Mouse (Mus musculus) embryonic fibroblast, embryonic 13.5 days (primary cell): ENCODE measurements around the gene Fadd. TPM values are rescaled to one million over a fixed set of nuclear protein-coding genes. Genes with fewer than 3 reads are reported as not detected.
A peak's percentile ranks its signal among the peaks of the same experiment; 100 is the strongest.

Experiments used
- H3K27ac ChIP-seq: 2 replicates; pipeline ENCODE4 v1.5.1; 2012; ENCODE audit warnings: low read length, control low read depth, inconsistent platforms; ENCODE audit not compliant: insufficient read depth
- H3K4me1 ChIP-seq: 2 replicates; pipeline ENCODE4 v1.6.1; 2011; ENCODE audit warnings: low read length; ENCODE audit not compliant: control insufficient read depth, insufficient read depth
- H3K4me3 ChIP-seq: 2 replicates; pipeline ENCODE4 v1.5.1; 2011; ENCODE audit warnings: mild to moderate bottlenecking, control low read depth, low read length; ENCODE audit not compliant: insufficient read depth
- CTCF ChIP-seq: IDR thresholded peaks from 2 replicates; pipeline ENCODE4 v1.5.1; 2011; ENCODE audit warnings: mild to moderate bottlenecking, control low read depth, low read length, moderate library complexity, borderline replicate concordance; ENCODE audit not compliant: insufficient read depth
- POLR2A ChIP-seq: IDR thresholded peaks from 2 replicates; pipeline ENCODE4 v1.6.1; 2011; ENCODE audit warnings: low read depth, mild to moderate bottlenecking, control low read depth, low read length, moderate library complexity
- polyA plus RNA-seq: library from polyadenylated mRNA; stranded (reverse); fragments of >200 nt; gene quantifications from 2 replicates; pipeline ENCODE4 v1.2.4, GENCODE M21; 2011; ENCODE audit warnings: low read depth; ENCODE audit not compliant: missing spikeins, insufficient read length

Gene Fadd
- polyA plus RNA-seq, 1 experiment = 8.1 TPM

- peak overlapping the region; percentile 58 for H3K27ac ChIP-seq
- H3K4me1 ChIP-seq = peaks cover 16% of the 10 kb centered on the region
- H3K4me3 ChIP-seq = no peak overlapping the region
- TF ChIP-seq POLR2A (no peak), CTCF (no peak)
These were observed 47.5 kb downstream of the Fadd start for GRCm38 (mm10) chr7:144534773-144535172.

- Histone ChIP-seq H3K4me1 (peaks cover 20% of the 10 kb centered on the region), H3K27ac (no peak overlapping the region), H3K4me3 (no peak overlapping the region)
- TF ChIP-seq POLR2A = no peak
- TF ChIP-seq CTCF = no peak
These were observed 50.5 kb downstream of the Fadd start for GRCm38 (mm10) chr7:144531585-144532378.

GRCm38 (mm10) chr7:144529851-144530250 lies 52.4 kb downstream of the Fadd start:
- peaks cover 10% of the 10 kb centered on the region for H3K4me1 ChIP-seq
- no peak overlapping the region for H3K27ac ChIP-seq
- TF ChIP-seq POLR2A (no peak), CTCF (no peak)
- no peak overlapping the region for H3K4me3 ChIP-seq

- Histone ChIP-seq H3K4me1 (peaks cover 10% of the 10 kb centered on the region), H3K4me3 (no peak overlapping the region), H3K27ac (peak overlapping the region; percentile 31)
- TF ChIP-seq POLR2A = no peak
- TF ChIP-seq CTCF = no peak
These were observed 54.5 kb downstream of the Fadd start for GRCm38 (mm10) chr7:144527723-144528221.

Other genes starting within 250 kb of the Fadd start
- gene Cttn, start 111.5 kb downstream of the Fadd start, polyA plus RNA-seq = 273 and 326 TPM in 2 replicates
- gene Ppfia1, start 28.7 kb downstream of the Fadd start, polyA plus RNA-seq = 70.0 and 71.5 TPM in 2 replicates
- gene Ano1, start 169.5 kb upstream of the Fadd start, polyA plus RNA-seq = 5.2 and 17.5 TPM in 2 replicates